Mouse (Mus musculus): Measurements from ENCODE around the gene Stx2.
A peak's percentile ranks its signal among the peaks of the same experiment; 100 is the strongest.

The Stx2 gene

DNA sequence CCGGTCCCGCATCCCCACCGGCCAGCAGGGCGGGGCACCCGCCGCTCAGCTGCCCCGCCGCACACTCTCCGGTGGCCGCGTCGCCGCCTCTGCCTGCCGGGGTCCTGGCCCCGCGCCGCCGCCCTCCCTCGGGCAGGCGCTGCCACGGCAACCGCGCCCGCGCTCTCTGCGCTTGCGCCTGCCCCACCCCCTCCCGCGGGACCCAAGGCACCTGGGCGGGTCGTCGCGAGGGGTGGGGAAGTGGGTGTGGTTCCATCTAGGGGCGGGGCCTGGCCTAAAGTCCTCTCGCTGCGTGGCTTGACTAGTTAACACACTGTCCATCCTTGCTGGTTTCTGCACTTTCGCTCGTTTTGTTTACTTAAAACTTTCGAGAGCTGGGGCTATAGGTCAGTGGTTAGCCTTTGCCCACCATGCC is at the start of gene Stx2:
Gene Stx2 (minus strand): TSS at position 163 of the 415 bp plus-strand sequence.
- peak; percentile 82 to 85 for DNase-seq (ENCODE audit: low spot score in 2 of 2)

DNA sequence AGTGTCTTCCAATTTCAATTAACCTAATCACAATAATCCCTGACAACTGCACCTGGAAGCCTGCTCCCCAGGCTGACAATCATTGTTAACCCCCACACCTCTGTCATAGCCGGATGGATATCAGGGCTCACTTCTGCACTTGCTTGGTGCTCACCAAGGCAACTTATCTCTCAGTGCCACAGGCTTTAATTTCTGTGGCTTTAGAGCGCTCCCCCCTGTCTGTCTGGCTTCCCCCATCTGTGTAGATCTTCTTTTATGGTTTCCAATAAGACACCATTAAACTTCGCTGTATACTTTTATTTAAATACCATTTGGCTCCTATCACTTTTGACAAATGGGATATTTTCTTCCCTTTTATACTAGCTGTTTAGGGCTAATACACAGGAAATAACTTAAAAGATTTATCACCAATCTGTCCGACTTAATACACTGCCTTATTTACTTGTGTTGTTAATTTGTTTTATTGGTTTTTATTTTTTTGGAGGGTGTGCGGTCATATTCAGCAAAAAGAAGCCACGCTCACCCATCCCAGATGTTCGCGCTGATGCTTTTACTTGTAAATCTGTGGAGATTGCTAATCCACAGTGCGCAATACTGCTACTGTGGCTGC is 46.4 kb upstream of the Stx2 start:
- no peak for DNase-seq (ENCODE audit: low spot score in 2 of 2)

DNA sequence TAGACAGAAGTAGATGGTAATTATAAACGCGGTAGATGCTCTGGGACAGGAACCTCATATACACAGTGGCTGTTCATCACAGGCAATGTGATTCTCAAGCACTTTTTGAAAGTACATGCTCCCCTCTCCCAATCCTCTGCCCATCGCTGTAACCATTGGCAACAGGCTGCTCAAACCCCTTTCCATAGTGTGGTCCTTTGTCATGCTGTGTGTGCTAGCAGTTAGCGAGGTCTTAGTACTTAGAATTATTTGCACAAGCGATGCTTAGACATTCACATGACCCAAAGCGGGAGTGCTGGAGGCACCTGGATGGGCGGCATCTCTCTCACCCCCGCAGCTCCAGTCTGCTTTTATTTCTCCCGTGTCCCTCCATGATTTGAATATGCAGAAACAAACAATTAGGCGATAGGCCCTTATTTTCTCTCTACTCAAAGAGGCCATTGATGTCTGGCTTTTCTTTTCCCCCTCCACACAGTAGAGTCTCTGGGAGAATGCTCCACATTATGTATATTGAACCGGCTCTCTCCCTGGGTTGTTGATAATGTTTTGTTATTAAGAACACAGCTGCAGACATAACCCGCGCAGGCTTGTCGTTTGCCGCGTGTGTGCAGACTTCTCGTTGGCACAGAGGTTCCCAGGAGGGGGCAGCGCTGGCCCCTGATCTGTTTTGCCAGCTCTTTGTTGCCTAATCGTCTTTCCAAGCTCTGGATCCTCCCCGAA is 44.4 kb upstream of the Stx2 start:
- DNase-seq (ENCODE audit: low spot score in 2 of 2), result no peak

DNA sequence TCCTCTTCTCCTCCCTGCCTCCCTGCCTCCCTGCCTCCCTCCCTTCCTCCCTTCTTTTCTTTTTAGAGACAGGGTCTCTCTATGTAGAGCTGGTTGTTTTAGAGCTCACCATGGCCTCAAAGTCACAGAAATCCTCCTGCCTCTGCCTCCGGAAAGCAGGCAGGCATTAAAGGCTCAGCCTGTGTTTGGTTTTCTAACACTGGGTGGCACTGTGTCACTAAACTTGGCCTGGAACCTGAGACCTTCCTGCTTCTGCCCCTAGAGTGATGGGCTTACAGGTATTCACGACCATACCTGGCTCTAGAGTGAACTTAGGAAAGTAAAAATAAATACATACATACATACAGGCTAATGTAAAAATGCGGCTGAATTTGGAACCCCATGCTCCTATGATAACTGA is 43.5 kb upstream of the Stx2 start:
- no peak for DNase-seq (ENCODE audit: low spot score in 2 of 2)

DNA sequence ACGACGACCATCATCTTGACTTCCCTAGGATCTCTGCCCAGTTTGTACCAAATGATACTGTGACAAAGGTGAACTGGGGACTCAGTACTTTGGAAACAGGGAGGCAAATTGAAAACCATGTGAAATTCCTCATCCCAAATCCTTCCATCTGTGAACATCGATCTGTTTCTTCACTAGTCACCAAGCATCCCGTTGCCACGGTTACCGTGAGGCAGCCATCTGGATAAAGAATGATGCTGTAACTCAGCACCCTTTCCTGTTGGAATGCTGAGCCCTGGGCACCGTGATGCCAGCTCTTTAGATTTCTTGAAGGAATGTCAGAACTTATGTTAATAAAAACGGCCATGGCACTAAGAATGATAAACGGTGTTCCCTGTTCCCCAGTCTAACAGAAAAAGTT is 41.0 kb upstream of the Stx2 start:
- peak; percentile 52 to 72 for DNase-seq (ENCODE audit: low spot score in 2 of 2)

DNA sequence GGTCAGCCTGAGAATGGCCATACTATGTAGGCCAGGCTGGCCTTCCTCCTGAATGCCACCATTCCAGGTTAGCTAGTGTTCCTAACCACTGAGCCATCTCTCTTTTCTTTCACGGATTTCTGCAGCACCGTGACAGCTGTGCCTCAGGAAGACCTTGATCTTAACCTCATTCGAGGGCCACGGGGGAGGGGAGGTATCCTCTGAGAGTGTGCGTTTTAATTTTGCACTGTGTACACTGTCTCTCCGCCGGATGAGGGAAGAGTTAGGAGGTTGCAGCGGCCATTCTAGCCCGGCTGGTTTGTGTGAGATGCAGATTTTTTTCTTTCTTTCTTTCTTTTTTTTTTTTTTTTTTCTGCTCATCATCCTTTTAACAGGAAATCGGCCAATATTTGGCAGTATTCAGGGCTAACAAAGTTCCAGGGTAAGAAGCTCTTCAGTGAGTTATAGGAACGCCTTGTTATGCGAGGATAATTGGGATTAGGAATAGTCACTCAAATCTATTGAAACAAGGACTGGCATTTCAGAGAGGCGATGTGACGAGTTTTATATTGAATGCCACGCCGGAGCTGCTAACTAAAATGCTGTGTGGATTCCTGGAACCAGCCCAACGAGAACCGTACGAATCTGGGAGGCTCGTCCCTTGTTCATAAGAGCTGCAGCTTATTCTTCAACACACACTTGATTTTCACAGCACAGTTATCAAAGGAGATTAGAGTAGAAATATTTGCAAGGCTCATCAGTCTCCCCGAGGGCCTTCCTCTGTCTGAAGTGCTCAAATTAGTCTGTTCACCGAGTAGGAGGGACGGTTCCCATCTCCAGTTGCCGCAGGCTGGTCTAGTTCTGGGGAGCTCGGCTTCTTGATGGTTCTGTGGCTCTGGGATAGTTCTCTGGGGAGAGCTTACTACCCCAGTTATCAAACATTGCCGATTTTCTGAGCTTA is 37.5 kb upstream of the Stx2 start:
- DNase-seq (ENCODE audit: low spot score in 2 of 2), result no peak

DNA sequence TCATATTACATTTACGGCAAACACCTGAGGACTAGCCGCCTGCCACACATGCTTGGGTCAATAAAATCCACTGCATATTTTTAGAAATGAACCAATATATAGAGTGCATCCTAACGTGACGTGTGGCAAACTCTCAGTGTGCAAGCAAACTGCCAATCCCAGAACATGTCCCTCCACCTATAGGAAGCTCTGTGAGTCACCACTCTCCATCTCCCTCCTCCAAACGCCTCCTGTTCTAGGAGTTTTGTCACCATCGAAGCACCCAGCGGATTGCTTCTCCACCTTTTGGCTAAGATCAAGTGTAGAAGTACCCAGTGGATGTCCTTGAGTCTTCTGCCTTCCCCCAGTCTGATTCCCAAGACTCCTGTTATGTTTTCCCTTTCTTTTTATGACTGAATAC is 29.4 kb upstream of the Stx2 start:
- DNase-seq (ENCODE audit: low spot score in 2 of 2), result no peak

DNA sequence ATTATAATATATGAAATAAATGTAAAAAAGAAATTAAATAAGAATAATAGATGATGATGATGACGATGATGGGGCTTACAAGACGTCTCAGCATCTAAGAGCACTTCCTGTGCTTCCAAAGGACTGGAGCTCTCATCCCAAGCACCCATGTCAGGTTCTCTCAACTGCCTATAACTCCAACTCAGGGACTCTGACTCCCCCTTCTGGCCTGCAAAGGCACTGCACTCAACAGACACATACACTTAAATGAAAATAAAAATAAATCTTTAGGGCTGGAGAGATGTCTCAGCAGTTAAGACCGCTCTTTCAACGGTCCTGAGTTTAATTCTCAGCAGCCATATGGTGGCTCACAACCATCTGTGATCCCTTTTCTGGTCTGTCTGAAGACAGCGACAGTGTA is 28.3 kb upstream of the Stx2 start:
- DNase-seq (ENCODE audit: low spot score in 2 of 2), result no peak

DNA sequence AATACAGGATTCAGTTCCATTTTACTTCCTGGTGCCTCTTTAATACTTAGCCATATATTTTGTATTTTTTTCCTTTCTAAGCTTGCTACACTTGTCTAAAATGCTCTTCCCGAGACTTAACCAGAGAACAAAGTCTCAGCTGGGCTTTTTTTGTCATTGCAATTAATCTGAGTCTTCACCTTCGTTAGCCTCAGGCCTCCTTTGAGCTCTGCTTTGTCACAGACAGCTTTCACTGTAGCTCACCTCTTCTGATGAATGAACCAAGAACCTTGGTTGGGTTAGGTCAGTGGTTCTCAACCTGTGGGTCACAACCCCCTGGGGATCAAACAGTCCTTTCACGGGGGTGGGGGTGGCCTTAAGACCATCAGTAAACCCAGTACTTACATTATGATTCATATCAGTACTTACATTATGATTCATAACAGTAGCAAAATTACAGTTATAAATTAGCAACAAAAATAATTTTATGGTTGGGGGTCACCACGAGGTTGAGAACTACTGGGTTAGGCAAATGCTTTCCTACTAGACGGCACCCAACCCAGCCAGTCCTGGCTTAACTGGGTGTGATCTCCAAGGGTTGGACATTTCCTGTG is 20.9 kb upstream of the Stx2 start:
- no peak for DNase-seq (ENCODE audit: low spot score in 2 of 2)

DNA sequence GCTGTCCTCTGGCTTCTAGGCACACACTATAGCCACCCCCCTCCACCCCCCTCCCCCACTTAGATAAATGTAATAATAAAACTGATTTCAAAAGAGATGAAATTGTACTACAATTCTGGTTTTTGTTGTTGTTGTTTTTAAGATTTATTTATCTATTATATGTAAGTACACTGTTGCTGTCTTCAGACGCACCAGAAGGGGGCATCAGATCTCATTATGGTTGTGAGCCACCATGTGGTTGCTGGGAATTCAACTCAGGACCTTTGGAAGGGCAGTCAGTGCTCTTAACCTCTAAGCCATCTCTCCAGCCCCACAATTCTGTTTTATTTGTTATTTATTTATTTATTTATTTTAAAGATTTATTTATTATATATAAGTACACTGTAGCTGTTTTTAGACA is 18.3 kb upstream of the Stx2 start:
- DNase-seq (ENCODE audit: low spot score in 2 of 2), result no peak

DNA sequence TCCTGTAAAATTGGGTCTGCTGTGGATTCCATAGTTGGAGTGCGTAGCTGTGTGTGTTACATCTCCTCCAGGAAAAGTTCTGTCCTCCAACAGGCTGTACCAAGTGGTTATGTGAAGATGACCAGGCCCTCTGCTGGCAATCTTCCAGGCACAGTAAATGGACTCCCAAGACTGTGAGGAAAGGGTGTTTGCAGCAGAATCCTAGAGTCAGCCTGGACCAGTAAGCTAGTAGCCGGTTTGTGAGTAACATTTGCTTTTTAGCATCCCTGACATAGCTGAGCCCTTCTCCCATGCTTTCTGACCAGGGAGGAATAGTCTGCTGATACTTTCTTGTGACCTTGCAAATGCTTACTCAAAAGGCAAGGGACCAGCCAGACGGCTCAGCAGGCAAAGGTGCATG is 17.8 kb upstream of the Stx2 start:
- DNase-seq (ENCODE audit: low spot score in 2 of 2), result no peak

DNA sequence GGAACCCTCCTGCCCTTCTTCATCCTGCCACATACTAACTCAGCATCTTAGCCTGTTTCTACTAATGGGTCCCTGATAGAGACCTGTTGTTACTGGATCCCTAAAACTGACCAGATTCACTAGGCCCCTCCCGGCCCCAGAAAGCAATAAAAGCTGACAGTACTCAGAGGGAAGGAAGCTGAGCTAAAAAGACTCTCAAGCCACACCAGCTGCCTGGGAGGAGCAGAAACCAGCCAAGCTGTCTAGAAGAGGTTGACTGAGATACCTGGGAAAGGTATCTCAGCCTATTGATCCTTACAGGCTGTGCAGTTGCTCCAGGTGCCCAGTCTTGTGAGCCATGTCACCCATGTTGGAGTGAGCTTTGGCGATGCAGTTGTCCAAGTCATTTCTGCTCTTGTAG is 17.4 kb upstream of the Stx2 start:
- DNase-seq (ENCODE audit: low spot score in 2 of 2), result no peak

DNA sequence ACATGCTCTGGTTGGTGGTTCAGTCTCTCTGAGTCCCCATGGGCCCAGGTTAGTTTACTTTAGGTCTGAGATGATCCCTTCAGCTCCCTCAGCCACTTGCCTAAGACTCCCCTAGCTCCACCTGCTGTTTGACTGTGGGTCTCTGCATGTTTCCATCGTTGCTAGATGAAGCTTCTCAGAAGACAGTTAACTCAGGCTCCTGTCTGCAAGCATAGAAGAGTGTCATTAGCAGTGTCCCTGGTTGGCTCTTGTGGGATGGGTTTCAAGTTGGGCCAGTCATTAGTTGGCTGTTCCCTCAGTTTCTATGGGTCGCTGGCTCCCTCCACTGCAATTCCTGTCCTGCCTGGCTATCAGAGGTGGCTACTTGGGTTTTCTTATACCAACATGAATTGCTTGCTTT is 16.7 kb upstream of the Stx2 start:
- no peak for DNase-seq (ENCODE audit: low spot score in 2 of 2)

DNA sequence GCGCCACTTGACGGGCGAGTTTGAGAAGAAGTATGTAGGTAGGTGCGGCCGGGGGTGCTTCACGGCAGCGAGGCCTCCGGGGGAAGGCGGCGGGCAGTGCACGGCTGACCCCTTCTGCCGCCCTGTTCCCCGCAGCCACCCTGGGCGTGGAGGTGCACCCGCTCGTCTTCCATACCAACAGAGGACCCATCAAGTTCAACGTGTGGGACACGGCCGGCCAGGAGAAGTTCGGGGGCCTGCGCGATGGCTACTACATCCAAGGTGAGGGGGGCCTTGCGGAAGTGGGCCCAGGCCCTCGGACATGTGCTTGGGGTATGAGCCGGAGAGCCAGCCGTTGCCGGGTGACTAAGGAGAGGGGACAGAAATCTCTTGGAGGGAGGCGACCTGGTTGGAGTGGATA is 12.4 kb upstream of the Stx2 start:
- no peak for DNase-seq (ENCODE audit: low spot score in 2 of 2)

DNA sequence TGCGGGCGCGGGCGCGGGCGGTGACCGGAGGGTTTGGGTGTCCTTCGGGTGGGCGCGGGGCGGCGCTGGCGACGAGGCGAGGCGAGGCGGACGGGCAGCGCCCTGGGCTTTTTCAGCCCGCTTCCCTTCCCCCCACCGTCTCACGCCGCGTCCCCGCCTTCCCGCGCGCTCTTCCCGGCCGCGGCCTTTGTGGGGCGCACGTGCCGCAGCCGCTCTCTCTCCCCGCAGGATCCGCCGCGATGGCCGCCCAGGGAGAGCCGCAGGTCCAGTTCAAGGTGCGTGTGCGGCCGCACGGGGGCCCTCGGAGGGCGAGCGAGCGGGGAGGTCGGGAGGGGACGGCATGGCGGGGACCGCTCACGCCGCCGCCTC is 11.9 kb upstream of the Stx2 start:
- no peak for DNase-seq (ENCODE audit: low spot score in 2 of 2)

DNA sequence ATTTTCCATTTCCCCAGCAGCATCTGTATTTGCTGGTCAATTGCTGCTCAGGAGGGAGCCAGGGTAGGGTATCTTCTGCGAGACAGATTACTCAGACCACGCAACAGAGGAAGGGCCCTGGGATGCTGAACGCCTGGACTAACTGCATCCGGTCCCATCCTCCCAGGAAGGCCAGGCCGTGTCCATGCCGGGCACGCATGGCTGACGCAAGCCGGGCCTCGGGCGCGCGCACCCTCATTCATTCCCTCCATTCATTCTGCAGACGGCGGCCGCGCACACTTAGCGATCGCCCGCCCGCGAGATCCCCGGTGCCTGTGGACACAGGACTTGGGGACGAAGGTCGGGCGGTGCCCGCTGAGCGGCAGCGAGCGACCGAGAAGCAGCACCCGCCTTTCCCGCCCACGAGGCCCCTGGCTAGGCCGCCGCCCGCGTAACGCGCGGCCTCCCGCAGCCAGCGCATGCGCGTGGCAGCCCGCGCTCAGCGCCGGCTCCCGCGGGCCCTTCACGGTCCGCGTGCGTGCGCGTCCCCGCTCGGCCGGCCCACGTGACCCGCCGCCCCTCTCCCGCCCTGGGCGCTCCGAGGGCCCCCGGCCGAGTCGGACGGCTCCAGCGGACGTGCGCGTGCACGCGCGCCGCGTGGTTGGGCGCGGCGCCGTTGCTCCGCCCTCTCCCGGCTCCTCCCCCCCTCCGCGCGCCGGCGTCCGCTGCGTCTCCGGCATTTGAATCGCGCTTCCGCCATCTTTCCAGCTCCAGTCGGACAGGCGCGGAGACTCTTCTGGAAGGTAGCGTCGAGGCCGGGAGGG is 11.3 kb upstream of the Stx2 start, which contains the start of gene Ran:
Gene Ran (plus strand): TSS at position 573 of the 803 bp plus-strand sequence.
- DNase-seq (ENCODE audit: low spot score in 2 of 2), result peak; percentile 91 to 93

DNA sequence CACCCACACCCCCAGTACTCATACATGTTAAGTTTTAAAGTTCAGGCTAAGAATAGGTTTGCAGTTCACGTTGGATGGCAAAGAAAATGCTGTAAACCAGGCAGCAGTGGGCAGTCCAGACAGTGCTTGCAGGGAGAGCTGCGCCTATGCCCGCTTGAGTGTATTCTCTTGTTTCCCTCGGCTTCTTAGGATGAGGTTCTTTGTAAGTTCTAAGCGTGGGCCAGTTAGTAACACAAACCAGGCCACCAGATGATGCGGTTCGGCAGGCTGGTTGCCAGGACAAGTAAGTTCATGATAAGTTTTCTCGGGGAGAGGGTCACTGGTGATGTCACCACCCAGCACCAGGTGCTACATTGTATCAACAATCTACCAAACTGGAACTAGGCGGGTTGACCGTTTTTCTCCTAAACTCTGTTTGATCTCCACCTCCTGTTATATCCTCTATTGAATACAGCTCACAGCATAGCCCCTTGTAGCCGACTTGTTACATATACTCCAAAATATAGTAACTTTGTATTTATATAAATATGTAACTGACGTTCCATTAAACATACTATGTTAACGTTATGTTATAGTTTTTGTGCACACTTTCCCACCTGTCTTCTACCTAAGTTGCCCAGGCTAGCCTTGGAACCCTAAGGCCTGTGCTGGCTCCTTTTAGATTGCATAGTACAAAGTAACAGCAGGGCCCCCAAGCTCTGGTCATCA is 10.6 kb upstream of the Stx2 start:
- no peak for DNase-seq (ENCODE audit: low spot score in 2 of 2)

DNA sequence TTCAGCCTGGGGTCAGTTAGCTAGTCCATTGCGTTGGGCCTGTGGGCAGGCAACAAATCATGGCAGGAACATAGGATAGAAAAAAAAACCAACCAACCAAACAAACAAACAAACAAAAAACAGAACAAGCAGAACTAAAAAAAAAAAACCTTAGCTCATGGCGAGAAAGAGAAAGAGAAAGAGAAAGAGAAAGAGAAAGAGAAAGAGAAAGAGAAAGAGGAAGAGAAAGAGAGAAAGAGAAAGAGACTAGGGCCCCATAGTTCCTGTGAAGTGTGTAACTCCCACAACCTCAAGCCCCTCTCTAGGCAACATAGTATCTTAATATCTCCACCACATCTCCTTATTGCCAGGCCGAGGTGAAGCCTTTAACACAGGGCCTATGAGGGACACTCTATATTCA is 8.0 kb upstream of the Stx2 start:
- no peak for DNase-seq (ENCODE audit: low spot score in 2 of 2)

DNA sequence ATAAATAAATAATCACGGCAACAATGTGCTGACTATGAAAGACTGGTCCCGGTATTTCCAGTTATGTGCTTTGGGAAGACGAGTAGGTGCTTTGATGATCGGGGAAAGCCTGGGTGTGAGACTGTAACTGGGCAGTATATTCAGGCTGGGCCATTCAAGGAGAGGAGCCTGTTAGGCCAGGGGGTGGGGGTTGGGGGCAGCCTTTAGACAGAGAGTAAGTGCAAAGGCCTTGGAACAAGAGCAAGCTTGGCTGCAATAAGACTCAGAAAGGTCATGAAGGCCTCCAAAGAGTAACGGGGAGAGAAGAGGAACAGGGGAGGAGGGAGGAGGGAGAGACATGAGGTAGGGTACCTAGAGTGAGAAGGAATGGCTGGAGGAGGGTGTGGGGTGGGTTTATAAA is 7.2 kb upstream of the Stx2 start:
- DNase-seq (ENCODE audit: low spot score in 2 of 2), result no peak

DNA sequence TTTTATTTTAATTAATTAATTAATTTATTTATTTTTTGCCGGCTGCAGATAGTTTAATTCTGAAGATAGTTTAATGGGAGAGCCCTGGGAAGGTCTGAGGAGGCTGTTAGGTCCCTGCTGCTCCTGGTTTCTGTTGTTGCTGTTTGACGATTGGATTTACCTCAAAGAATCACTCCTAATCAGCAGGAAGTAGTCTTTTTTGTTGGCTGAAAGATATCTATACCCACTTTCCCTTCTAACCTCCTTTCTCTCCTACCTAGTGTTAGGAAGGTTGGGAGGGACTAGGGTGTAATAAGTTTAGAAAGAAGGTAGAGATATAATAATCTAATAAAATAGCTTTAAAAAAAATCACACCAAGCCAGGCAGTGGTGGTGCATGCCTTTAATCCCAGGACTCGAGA is 6.6 kb upstream of the Stx2 start:
- no peak for DNase-seq (ENCODE audit: low spot score in 2 of 2)

DNA sequence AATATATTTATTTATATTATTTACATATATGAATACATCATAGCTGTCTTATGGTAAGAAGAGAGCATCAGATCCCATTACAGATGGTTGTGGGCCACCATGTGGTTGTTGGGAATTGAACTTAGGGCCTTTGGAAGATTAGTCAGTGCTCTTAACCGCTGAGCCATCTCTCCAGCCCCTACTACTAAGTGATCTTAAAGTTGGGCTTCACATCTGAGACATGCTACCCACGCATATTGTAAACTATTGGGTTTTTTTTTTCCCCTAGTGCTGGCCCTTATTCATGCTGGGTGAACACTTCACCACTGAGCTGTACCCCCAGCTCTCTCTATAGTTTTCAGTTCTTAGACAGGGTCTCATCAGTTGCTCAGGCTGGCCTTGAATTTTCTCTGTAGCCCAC is 2.6 kb upstream of the Stx2 start:
- no peak for DNase-seq (ENCODE audit: low spot score in 2 of 2)
